Mouse (Mus musculus) thymus, adult 2 months (tissue): ENCODE results near the gene Map3k21. TPM values are rescaled to one million over a fixed set of nuclear protein-coding genes. Genes with fewer than 3 reads are reported as not detected.

Experiments
- DNase-seq: peaks from one replicate; pipeline ENCODE4 v3.0.0; 2021
- H3K27ac ChIP-seq: fragments of 200-500 bp; 2 replicates; pipeline ENCODE4 v1.5.1; 2012; ENCODE audit warnings: low read length, control low read depth; ENCODE audit not compliant: control insufficient read depth, insufficient read depth
- H3K27me3 ChIP-seq: fragments of 200-500 bp; 2 replicates; pipeline ENCODE4 v1.6.1; 2012; ENCODE audit warnings: mild to moderate bottlenecking, low read length, moderate library complexity, mixed read lengths; ENCODE audit not compliant: control insufficient read depth, insufficient read depth
- H3K36me3 ChIP-seq: fragments of 200-500 bp; 2 replicates; pipeline ENCODE4 v1.6.1; 2012; ENCODE audit warnings: mild to moderate bottlenecking, low read length, moderate library complexity; ENCODE audit not compliant: control insufficient read depth, insufficient read depth
- H3K4me1 ChIP-seq: fragments of 200-500 bp; replicated peaks from 2 replicates; pipeline ENCODE4 v1.6.1; 2012; ENCODE audit warnings: low read length; ENCODE audit not compliant: control insufficient read depth, insufficient read depth
- H3K4me3 ChIP-seq: fragments of 200-500 bp; 2 replicates; pipeline ENCODE4 v1.5.1; 2012; ENCODE audit warnings: mild to moderate bottlenecking, low read length, control low read depth, moderate library complexity; ENCODE audit not compliant: control insufficient read depth, insufficient read depth
- CTCF ChIP-seq: fragments of 200-500 bp; IDR thresholded peaks from 2 replicates; pipeline ENCODE4 v1.5.1; 2012; ENCODE audit warnings: mild to moderate bottlenecking, control low read depth, low read length, moderate library complexity, borderline replicate concordance; ENCODE audit not compliant: control insufficient read depth, poor library complexity, insufficient read depth; ENCODE audit errors: extremely low read depth
- POLR2A ChIP-seq: fragments of 200-500 bp; IDR thresholded peaks from 2 replicates; pipeline ENCODE4 v1.6.1; 2012; ENCODE audit warnings: mild to moderate bottlenecking, low read length, control low read depth, moderate library complexity; ENCODE audit not compliant: control insufficient read depth, poor library complexity, insufficient read depth; ENCODE audit errors: extremely low read depth
- WGBS: fragments of 180-500 bp; shearing (Covaris S2); methylation state at CpG from one replicate; pipeline ENCODE4 v1.1.7; 2018; 5-methylcytosine and 5-hydroxymethylcytosine counted together
- polyA plus RNA-seq: library from polyadenylated mRNA; depleted of rRNA; stranded (reverse); fragments of >200 nt; gene quantifications from 2 replicates; pipeline ENCODE4 v1.2.3, GENCODE M21; 2012

The Map3k21 gene
- polyA plus RNA-seq, 1 experiment = 0.03 TPM

GRCm38 (mm10) chr8:125909661-125910364 lies 437 bp upstream of the Map3k21 start:
- Histone ChIP-seq H3K4me1 (no peaks in the 10 kb centered on the region; the same call in 1 of the 2 replicates), H3K27ac (no peak overlapping the region), H3K4me3 (no peak overlapping the region), H3K36me3 (no peaks in the 10 kb centered on the region), H3K27me3 (peaks cover 14% of the 10 kb centered on the region)
- 12% methylated on average over 30 of the region's 30 CpGs for WGBS
- no peak for DNase-seq
- TF ChIP-seq POLR2A (no peak), CTCF (no peak)

DNA sequence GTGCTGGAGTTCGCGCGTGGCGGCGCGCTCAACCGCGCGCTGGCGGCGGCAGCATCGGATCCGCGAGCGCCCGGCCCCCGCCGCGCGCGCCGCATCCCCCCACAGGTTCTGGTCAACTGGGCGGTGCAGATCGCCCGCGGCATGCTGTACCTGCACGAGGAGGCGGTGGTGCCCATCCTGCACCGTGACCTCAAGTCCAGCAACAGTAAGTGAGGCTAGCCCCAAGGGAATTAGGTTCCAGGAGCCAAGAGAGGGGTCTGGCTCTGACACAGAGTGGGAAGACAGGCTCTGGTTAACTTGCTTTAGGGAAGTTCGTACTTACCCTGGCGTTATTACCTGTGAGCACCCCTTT lies 955 bp downstream of the Map3k21 start:
- Histone ChIP-seq H3K36me3 (no peaks in the 10 kb centered on the region), H3K27ac (no peak overlapping the region), H3K4me3 (no peak overlapping the region), H3K4me1 (no peaks in the 10 kb centered on the region; the same call in 1 of the 2 replicates), H3K27me3 (peaks cover 14% of the 10 kb centered on the region)
- 2% methylated on average over 31 of the region's 31 CpGs for WGBS
- TF ChIP-seq POLR2A = no peak
- no peak for TF ChIP-seq CTCF
- DNase-seq = no peak

DNA sequence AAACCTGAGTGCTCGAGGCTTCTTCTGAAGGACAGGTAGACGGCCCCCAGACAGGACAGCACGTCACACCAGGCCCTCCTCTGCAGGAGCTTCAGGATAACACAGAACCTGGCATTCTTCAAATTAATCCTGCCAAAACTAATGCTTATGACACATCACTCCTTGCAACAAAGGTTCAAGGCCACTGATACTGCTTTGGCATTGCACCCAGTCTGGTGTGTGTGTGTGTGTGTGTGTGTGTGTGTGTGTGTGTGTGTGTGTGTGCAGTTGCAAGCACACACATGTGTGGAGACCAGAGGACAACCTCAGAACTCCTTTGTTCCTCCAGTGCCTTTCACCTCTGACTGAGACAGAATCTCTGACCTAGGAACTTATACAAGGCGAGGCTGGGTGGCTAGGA lies 3.0 kb downstream of the Map3k21 start:
- DNase-seq = no peak
- TF ChIP-seq POLR2A (no peak), CTCF (no peak)
- no peaks in the 10 kb centered on the region for H3K36me3 ChIP-seq
- H3K27me3 ChIP-seq = peaks cover 14% of the 10 kb centered on the region
- no peak overlapping the region for H3K27ac ChIP-seq
- no peaks in the 10 kb centered on the region; the same call in 1 of the 2 replicates for H3K4me1 ChIP-seq
- WGBS = 88% methylated on average over 4 of the region's 4 CpGs
- H3K4me3 ChIP-seq = no peak overlapping the region

GRCm38 (mm10) chr8:125914386-125914785 lies 4.1 kb downstream of the Map3k21 start:
- no peak for DNase-seq
- no peak for TF ChIP-seq CTCF
- TF ChIP-seq POLR2A = no peak
- Histone ChIP-seq H3K36me3 (no peaks in the 10 kb centered on the region), H3K27ac (no peak overlapping the region), H3K27me3 (peaks cover 13% of the 10 kb centered on the region), H3K4me1 (no peaks in the 10 kb centered on the region; the same call in 1 of the 2 replicates), H3K4me3 (no peak overlapping the region)
- WGBS = 88% methylated on average over 9 of the region's 9 CpGs

GRCm38 (mm10) chr8:125917013-125917412 lies 6.8 kb downstream of the Map3k21 start:
- 65% methylated on average over 10 of the region's 10 CpGs for WGBS
- TF ChIP-seq CTCF (no peak), POLR2A (no peak)
- DNase-seq = no peak
- H3K27ac ChIP-seq = no peak overlapping the region
- no peak overlapping the region for H3K4me3 ChIP-seq
- no peaks in the 10 kb centered on the region; the same call in 1 of the 2 replicates for H3K27me3 ChIP-seq
- H3K4me1 ChIP-seq = 0 out of 2 replicates have a peak, but pooled peaks cover 2% of the 10 kb centered on the region
- no peaks in the 10 kb centered on the region for H3K36me3 ChIP-seq

DNA sequence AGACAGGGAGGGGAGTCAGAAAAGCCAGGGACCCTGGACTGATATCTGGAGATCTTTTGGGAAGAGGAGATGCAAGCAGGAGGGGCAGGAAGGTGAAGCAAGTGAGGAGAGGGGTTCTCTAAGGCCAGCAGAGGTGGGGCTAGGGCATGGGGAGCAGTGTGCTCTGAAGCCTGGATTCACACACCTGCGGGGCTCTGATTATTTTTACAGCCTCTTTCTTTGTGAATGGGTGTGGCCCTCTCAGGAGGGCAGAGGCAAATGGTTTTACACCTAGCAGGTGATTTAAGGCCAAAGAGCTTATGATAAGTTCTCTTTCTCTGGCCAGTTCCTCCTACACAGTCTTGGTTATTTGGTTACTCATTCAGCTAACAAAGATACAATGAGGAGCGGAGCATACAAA lies 8.5 kb downstream of the Map3k21 start:
- no peak for DNase-seq
- no peak for TF ChIP-seq CTCF
- no peak for TF ChIP-seq POLR2A
- Histone ChIP-seq H3K27me3 (no peaks in the 10 kb centered on the region; the same call in 1 of the 2 replicates), H3K4me1 (0 out of 2 replicates have a peak, but pooled peaks cover 2% of the 10 kb centered on the region), H3K4me3 (no peak overlapping the region), H3K36me3 (no peaks in the 10 kb centered on the region), H3K27ac (no peak overlapping the region)
- WGBS = 79% methylated on average over 2 of the region's 2 CpGs

DNA sequence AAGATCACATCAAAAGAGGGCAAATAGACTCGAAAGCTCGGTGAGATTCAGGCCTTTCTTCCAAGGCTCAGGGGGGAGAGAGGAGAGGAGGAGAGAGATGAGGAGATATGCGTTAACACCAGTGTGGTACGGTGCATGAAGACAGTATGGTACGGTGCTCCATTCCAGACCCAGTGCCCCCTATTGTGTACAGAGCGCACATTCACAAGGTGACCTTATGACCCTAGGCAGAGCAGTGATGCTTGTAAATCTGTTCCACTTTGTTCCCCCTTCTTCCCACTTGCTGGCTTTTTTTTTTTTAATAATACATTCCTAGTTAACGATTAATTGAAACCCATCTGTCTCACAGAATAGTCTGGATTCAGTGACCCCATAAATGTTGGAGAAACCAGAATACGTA lies 9.3 kb downstream of the Map3k21 start:
- Histone ChIP-seq H3K4me3 (no peak overlapping the region), H3K27me3 (no peaks in the 10 kb centered on the region), H3K36me3 (no peaks in the 10 kb centered on the region), H3K27ac (no peak overlapping the region), H3K4me1 (0 out of 2 replicates have a peak, but pooled peaks cover 2% of the 10 kb centered on the region)
- DNase-seq = no peak
- TF ChIP-seq CTCF (no peak), POLR2A (no peak)
- 93% methylated on average over 8 of the region's 8 CpGs for WGBS

DNA sequence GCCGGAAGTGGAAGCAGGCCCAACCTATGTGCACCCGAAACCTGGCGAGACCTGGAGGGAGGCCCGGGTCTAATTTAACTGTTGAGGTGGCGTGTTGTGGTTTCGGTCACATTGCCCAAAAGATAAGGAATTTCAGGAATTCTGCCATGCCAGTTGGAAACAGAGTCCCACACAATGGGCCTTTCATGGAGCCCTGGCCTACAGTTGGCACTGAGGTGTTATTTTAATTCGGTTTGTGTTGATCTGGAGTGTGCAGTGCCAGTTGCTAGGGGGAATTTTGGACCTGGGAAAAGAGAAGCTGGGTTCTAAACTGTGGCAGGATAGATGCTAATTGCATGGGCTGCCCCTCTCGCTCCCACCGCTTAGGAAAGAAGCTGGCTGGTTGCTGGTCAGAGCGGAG lies 10.0 kb downstream of the Map3k21 start:
- TF ChIP-seq CTCF (no peak), POLR2A (no peak)
- no peak for DNase-seq
- WGBS = 91% methylated on average over 10 of the region's 10 CpGs

More for the DNA sequence above, 10.0 kb downstream of the Map3k21 start:
- Histone ChIP-seq H3K4me3 (no peak overlapping the region), H3K27me3 (no peaks in the 10 kb centered on the region), H3K36me3 (no peaks in the 10 kb centered on the region), H3K27ac (no peak overlapping the region), H3K4me1 (0 out of 2 replicates have a peak, but pooled peaks cover 2% of the 10 kb centered on the region)
